Mouse (Mus musculus): ENCODE data around the gene Etl4.

DNA sequence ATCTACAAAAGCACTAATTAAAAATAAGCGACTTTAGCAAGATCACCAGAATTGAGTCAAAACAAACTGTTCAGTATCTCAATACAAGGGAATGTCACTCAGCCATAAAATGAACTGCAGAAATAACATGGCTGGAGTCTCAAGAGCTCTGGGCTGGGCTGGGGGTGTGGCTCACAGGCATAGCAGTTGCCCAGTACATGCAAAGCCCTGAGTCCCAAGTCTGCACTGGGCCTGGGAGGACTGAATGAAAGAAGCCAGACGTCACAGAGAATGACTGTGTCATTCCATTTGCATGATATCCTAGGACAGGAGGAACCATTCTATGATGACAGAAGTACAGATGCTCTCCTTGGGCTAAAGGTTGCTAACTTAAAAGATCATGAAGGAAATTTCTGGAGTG, 864.9 kb downstream of the Etl4 start:
- no peak for TF ChIP-seq TAL1 (IDR thresholded peaks at IDR 0.05; ENCODE audit: low read length)
- no peak for TF ChIP-seq GATA1 (IDR thresholded peaks at IDR 0.05; ENCODE audit: low read length)

All from erythroblast, embryonic 14.5 days (primary cell).